Mouse (Mus musculus) ES-E14 (cell line): ENCODE data around the gene Scn8a. TPM values are rescaled to one million over a fixed set of nuclear protein-coding genes. Genes with fewer than 3 reads are reported as not detected.
A peak's percentile ranks its signal among the peaks of the same experiment; 100 is the strongest.

Experiments used
- DNase-seq: peaks from one replicate; pipeline ENCODE4 v3.0.0-alpha.2; 2013; ENCODE audit warnings: low read depth, low spot score
- H3K27ac ChIP-seq: 2 replicates; pipeline ENCODE4 v1.5.1; 2012; ENCODE audit warnings: low read depth, mild to moderate bottlenecking, low read length, moderate library complexity, mixed read lengths; ENCODE audit not compliant: poor library complexity, insufficient read depth, severe bottlenecking
- H3K36me3 ChIP-seq: 2 replicates; pipeline ENCODE4 v1.6.1; 2012; ENCODE audit warnings: mild to moderate bottlenecking, low read length, moderate library complexity, mixed read lengths; ENCODE audit not compliant: control insufficient read depth, poor library complexity, insufficient read depth, severe bottlenecking
- H3K4me1 ChIP-seq, 2 experiments: fragments of 150-350 bp in 1 of 2; sonication (generic) in 1 of 2; 2 replicates each; pipeline ENCODE4 v1.6.1; 2012; ENCODE audit warnings: low read length in 2 of 2, mild to moderate bottlenecking in 1 of 2, mixed read lengths in 1 of 2; ENCODE audit not compliant: control insufficient read depth in 2 of 2, insufficient read depth in 2 of 2, poor library complexity in 1 of 2
- H3K4me3 ChIP-seq, 2 experiments: fragments of 150-350 bp in 1 of 2; sonication (generic) in 1 of 2; 2 replicates each; pipeline ENCODE4 v1.5.1; 2012; ENCODE audit warnings: low read length in 2 of 2, low read depth in 1 of 2, mild to moderate bottlenecking in 1 of 2, mixed read lengths in 1 of 2; ENCODE audit not compliant: insufficient read depth in 1 of 2, poor library complexity in 1 of 2, severe bottlenecking in 1 of 2
- H3K9ac ChIP-seq: 2 replicates; pipeline ENCODE4 v1.6.1; 2012; ENCODE audit warnings: low read depth, mild to moderate bottlenecking, low read length, mixed read lengths; ENCODE audit not compliant: poor library complexity, insufficient read depth, severe bottlenecking
- H3K9me3 ChIP-seq: fragments of 150-350 bp; sonication (generic); 2 replicates; pipeline ENCODE4 v1.6.1; 2012; ENCODE audit warnings: low read depth, mild to moderate bottlenecking, low read length; ENCODE audit not compliant: control insufficient read depth, insufficient read depth
- CHD2 ChIP-seq: IDR thresholded peaks from 2 replicates; pipeline ENCODE4 v1.6.1; 2014; ENCODE audit warnings: mild to moderate bottlenecking, low read depth, low read length, inconsistent platforms
- HCFC1 ChIP-seq: IDR thresholded peaks from 2 replicates; pipeline ENCODE4 v1.6.1; 2012; ENCODE audit warnings: low read length, inconsistent platforms, borderline replicate concordance; ENCODE audit not compliant: insufficient read depth
- MAFK ChIP-seq: IDR thresholded peaks from 2 replicates; pipeline ENCODE4 v1.6.1; 2014; ENCODE audit warnings: mild to moderate bottlenecking, low read depth, low read length, inconsistent platforms; ENCODE audit not compliant: insufficient read depth
- ZC3H11A ChIP-seq: IDR thresholded peaks from 2 replicates; pipeline ENCODE4 v1.6.1; 2012; ENCODE audit warnings: low read depth, mild to moderate bottlenecking, inconsistent platforms, low read length, borderline replicate concordance
- ZNF384 ChIP-seq: IDR thresholded peaks from 2 replicates; pipeline ENCODE4 v1.6.1; 2012; ENCODE audit warnings: low read depth, low read length, inconsistent platforms
- in situ Hi-C, 2 experiments: fragments of 600-800 bp; cut with MboI; formaldehyde crosslinking; loops; one replicate each; pipeline ENCODE4 v1.15.1; 2025; ENCODE audit warnings: low sequenced_read_pairs in 2 of 2, inconsistent platforms in 1 of 2; ENCODE audit not compliant: unreplicated experiment in 2 of 2
- total RNA-seq: library from RNA; depleted of rRNA; stranded (reverse); fragments of 300-350 nt; gene quantifications from 2 replicates; pipeline ENCODE4 v1.2.3, GENCODE M21; 2012; rRNA removed

Scn8a gene
- total RNA-seq, 1 experiment = 6.1 TPM

- no peak for TF ChIP-seq HCFC1
- TF ChIP-seq ZC3H11A = no peak
- TF ChIP-seq CHD2 = no peak
- TF ChIP-seq MAFK = peak; percentile 81
- Histone ChIP-seq H3K4me1 (peaks cover 12 to 39% of the 10 kb centered on the region in 2 experiments; a peak in 3 of 4 replicates), H3K4me3 (peak overlapping the region; percentile 63 to 70), H3K36me3 (no peaks in the 10 kb centered on the region), H3K27ac (peak overlapping the region; percentile 74), H3K9ac (peak overlapping the region; percentile 77), H3K9me3 (no peaks in the 10 kb centered on the region)
- peak; percentile 77 for DNase-seq
- in situ Hi-C loops = no loop called here
Observed at GRCm38 (mm10) chr15:101092829-101093648, 223.4 kb downstream of the Scn8a start.

- TF ChIP-seq MAFK (no peak), ZNF384 (no peak), CHD2 (no peak), HCFC1 (no peak), ZC3H11A (no peak)
- in situ Hi-C loops = no loop called here
- H3K36me3 ChIP-seq = no peaks in the 10 kb centered on the region
- peak overlapping the region; percentile 55; the same call in 1 of the 2 replicates for H3K27ac ChIP-seq
- DNase-seq = no peak
- no peaks in the 10 kb centered on the region for H3K9me3 ChIP-seq
- no peak overlapping the region; the same call in 1 of the 2 replicates for H3K9ac ChIP-seq
- peaks cover 19 to 35% of the 10 kb centered on the region in 2 experiments for H3K4me1 ChIP-seq
- peak overlapping the region; percentile 63 to 70; a peak in 2 of 4 replicates for H3K4me3 ChIP-seq
Observed at GRCm38 (mm10) chr15:101093988-101094387, 224.3 kb downstream of the Scn8a start.

GRCm38 (mm10) chr15:101094979-101095378 is 225.3 kb downstream of the Scn8a start:
- peak overlapping the region; percentile 55; the same call in 1 of the 2 replicates for H3K27ac ChIP-seq
- DNase-seq = no peak
- peak overlapping the region; percentile 30; the same call in 1 of the 2 replicates for H3K9ac ChIP-seq
- peaks cover 20 to 40% of the 10 kb centered on the region in 2 experiments for H3K4me1 ChIP-seq
- H3K4me3 ChIP-seq = peak overlapping the region in 1 of 2 experiments; percentile 2; a peak in 1 of 4 replicates
- no peaks in the 10 kb centered on the region for H3K9me3 ChIP-seq
- no peaks in the 10 kb centered on the region for H3K36me3 ChIP-seq
- TF ChIP-seq ZNF384 = no peak
- no peak for TF ChIP-seq CHD2
- no peak for TF ChIP-seq MAFK
- TF ChIP-seq HCFC1 = no peak
- no peak for TF ChIP-seq ZC3H11A
- in situ Hi-C loops = no loop called here

GRCm38 (mm10) chr15:101095392-101095791 is 225.7 kb downstream of the Scn8a start:
- Histone ChIP-seq H3K4me3 (no peak overlapping the region), H3K9me3 (no peaks in the 10 kb centered on the region), H3K9ac (no peak overlapping the region), H3K27ac (no peak overlapping the region), H3K36me3 (no peaks in the 10 kb centered on the region), H3K4me1 (peaks cover 20 to 40% of the 10 kb centered on the region in 2 experiments)
- DNase-seq = no peak
- in situ Hi-C loops = no loop called here
- TF ChIP-seq ZNF384 (no peak), MAFK (no peak), HCFC1 (no peak), ZC3H11A (no peak), CHD2 (no peak)

Other genes starting within 250 kb of the Scn8a start
- 20.0 and 27.3 TPM in 2 replicates for gene Smagp, start 232.9 kb upstream of the Scn8a start, total RNA-seq
- gene Bin2, start 200.3 kb upstream of the Scn8a start, total RNA-seq = 7.9 and 12.5 TPM in 2 replicates
- 2.4 and 3.3 TPM in 2 replicates for gene Cela1, start 181.9 kb upstream of the Scn8a start, total RNA-seq
- 18.2 and 39.0 TPM in 2 replicates for gene Galnt6, start 140.5 kb upstream of the Scn8a start, total RNA-seq
- 25.6 and 40.3 TPM in 2 replicates for gene Slc4a8, start 108.1 kb upstream of the Scn8a start, total RNA-seq
- gene Gm47841, start 177.5 kb downstream of the Scn8a start, total RNA-seq = not detected in 2 replicates
- gene Fignl2, start 208.7 kb downstream of the Scn8a start, total RNA-seq = 7.1 and 8.6 TPM in 2 replicates
- gene Ankrd33, start 245.9 kb downstream of the Scn8a start, total RNA-seq = not detected in 2 replicates